Mouse (Mus musculus) forebrain, embryonic 11.5 days (tissue): ENCODE results near the gene Abhd6. TPM values are rescaled to one million over a fixed set of nuclear protein-coding genes. Genes with fewer than 3 reads are reported as not detected.

Experiments
- polyA plus RNA-seq: library from polyadenylated mRNA; unstranded; fragments of >200 nt; fragmentation: Nextera tagmentation; extraction: Ambion mirVana; gene quantifications from 2 replicates; pipeline ENCODE4 v1.2.1, GENCODE M21; 2014

The Abhd6 gene
- polyA plus RNA-seq, 1 experiment from 2014 or later, result 19.2 TPM

Other genes with a start within 250 kb of the Abhd6 start
- not detected in 2 replicates for gene Gm26661, start 211.3 kb upstream of the Abhd6 start, polyA plus RNA-seq
- gene Flnb, start 184.9 kb upstream of the Abhd6 start, polyA plus RNA-seq, result 23.2 and 27.2 TPM in 2 replicates
- gene Gm45521, start 45.6 kb upstream of the Abhd6 start, polyA plus RNA-seq, result not detected in 2 replicates
- not detected in 2 replicates for gene Dnase1l3, start 8.3 kb upstream of the Abhd6 start, polyA plus RNA-seq
- 64.5 and 69.2 TPM in 2 replicates for gene Rpp14, start 77.5 kb downstream of the Abhd6 start, polyA plus RNA-seq
- 24.3 and 26.4 TPM in 2 replicates for gene Pxk, start 95.3 kb downstream of the Abhd6 start, polyA plus RNA-seq
- 202 and 213 TPM in 2 replicates for gene Pdhb, start 170.1 kb downstream of the Abhd6 start, polyA plus RNA-seq
- 13.7 and 14.3 TPM in 2 replicates for gene Kctd6, start 211.2 kb downstream of the Abhd6 start, polyA plus RNA-seq